Mouse (Mus musculus) CH12.LX (cell line): Measurements from ENCODE around the gene Rnf5. TPM values are rescaled to one million over a fixed set of nuclear protein-coding genes. Genes with fewer than 3 reads are reported as not detected.

ENCODE experiments used
- DNase-seq: peaks from one replicate; pipeline ENCODE4 v3.0.0-alpha.2; 2013; ENCODE audit errors: extremely low read depth
- H3K27ac ChIP-seq: 2 replicates; pipeline ENCODE4 v1.5.1; 2012; ENCODE audit warnings: low read depth, mild to moderate bottlenecking, control low read depth, moderate library complexity; ENCODE audit not compliant: insufficient read depth
- H3K27me3 ChIP-seq: replicated peaks from 2 replicates; pipeline ENCODE3; 2012; ENCODE audit warnings: inconsistent platforms
- H3K36me3 ChIP-seq, 2 experiments: replicated peaks in 1 of 2; 2 replicates each; pipeline versions ENCODE3 to v1.6.1; 2012; ENCODE audit warnings: inconsistent platforms in 1 of 2, low read length in 1 of 2, mild to moderate bottlenecking in 1 of 2, mixed read lengths in 1 of 2, moderate library complexity in 1 of 2; ENCODE audit not compliant: control insufficient read depth in 1 of 2, insufficient read depth in 1 of 2
- H3K4me1 ChIP-seq, 2 experiments: 2 replicates each; pipeline ENCODE4 v1.6.1; 2012; ENCODE audit warnings: inconsistent platforms in 1 of 2, moderate library complexity in 1 of 2; ENCODE audit not compliant: insufficient read depth in 2 of 2, control insufficient read depth in 1 of 2
- H3K4me2 ChIP-seq: 2 replicates; pipeline ENCODE4 v1.6.1; 2012; ENCODE audit warnings: low read depth, mild to moderate bottlenecking, control low read depth; ENCODE audit not compliant: poor library complexity, insufficient read depth, severe bottlenecking
- H3K4me3 ChIP-seq, 3 experiments: fragments of 150-350 bp in 1 of 3; sonication (generic) in 1 of 3; replicated peaks in 1 of 3; 2 replicates each; pipeline versions ENCODE3 to v1.5.1; 2011 to 2012; ENCODE audit warnings: low read depth in 2 of 3, low read length in 2 of 3, mild to moderate bottlenecking in 2 of 3, moderate library complexity in 2 of 3, control low read depth in 1 of 3, improper control_type of control experiment in 1 of 3, inconsistent platforms in 1 of 3, mixed read lengths in 1 of 3; ENCODE audit not compliant: poor library complexity in 1 of 3
- H3K79me2 ChIP-seq: replicated peaks from 2 replicates; pipeline ENCODE4 v1.6.1; 2012; ENCODE audit warnings: mild to moderate bottlenecking, moderate library complexity; ENCODE audit not compliant: control insufficient read depth, poor library complexity, insufficient read depth, severe bottlenecking; ENCODE audit errors: extremely low read depth
- H3K9ac ChIP-seq: 2 replicates; pipeline ENCODE4 v1.6.1; 2012; ENCODE audit warnings: low read depth, mild to moderate bottlenecking, control low read depth, moderate library complexity; ENCODE audit not compliant: insufficient read depth
- H3K9me3 ChIP-seq: replicated peaks from 2 replicates; pipeline ENCODE3; 2012; ENCODE audit warnings: low read length, inconsistent platforms, mixed read lengths
- BHLHE40 ChIP-seq: IDR thresholded peaks from 2 replicates; pipeline ENCODE4 v1.6.1; 2011; ENCODE audit warnings: mild to moderate bottlenecking, low read depth, low read length, improper control_type of control experiment
- CTCF ChIP-seq, 2 experiments: IDR thresholded peaks in 1 of 2; conservative IDR thresholded peaks in 1 of 2; 2 replicates each; pipeline ENCODE4 v1.5.1; 2011 to 2012; ENCODE audit warnings: low read depth in 2 of 2, low read length in 2 of 2, improper control_type of control experiment in 1 of 2, inconsistent platforms in 1 of 2, mild to moderate bottlenecking in 1 of 2, moderate library complexity in 1 of 2
- EP300 ChIP-seq: IDR thresholded peaks from 2 replicates; pipeline ENCODE4 v1.6.1; 2011; ENCODE audit warnings: low read length, improper control_type of control experiment
- ETS1 ChIP-seq: conservative IDR thresholded peaks from 2 replicates; pipeline ENCODE4 v1.6.1; 2012; ENCODE audit warnings: low read depth, mild to moderate bottlenecking, inconsistent platforms, low read length, improper control_type of control experiment, moderate library complexity
- GABPA ChIP-seq: IDR thresholded peaks from 2 replicates; pipeline ENCODE4 v1.6.1; 2012; ENCODE audit warnings: low read depth, low read length, improper control_type of control experiment, inconsistent platforms; ENCODE audit not compliant: insufficient replicate concordance
- IRF4 ChIP-seq: IDR thresholded peaks from 2 replicates; pipeline ENCODE4 v1.6.1; 2014; ENCODE audit warnings: low read depth, mild to moderate bottlenecking, inconsistent platforms, low read length, improper control_type of control experiment
- JUN ChIP-seq: IDR thresholded peaks from 2 replicates; pipeline ENCODE4 v1.6.1; 2011; ENCODE audit warnings: low read depth, mild to moderate bottlenecking, low read length, improper control_type of control experiment, moderate library complexity; ENCODE audit not compliant: insufficient read depth
- JUND ChIP-seq: conservative IDR thresholded peaks from 2 replicates; pipeline ENCODE4 v1.6.1; 2011; ENCODE audit warnings: low read depth, low read length, improper control_type of control experiment
- KAT2A ChIP-seq: IDR thresholded peaks from 2 replicates; pipeline ENCODE4 v1.6.1; 2012; ENCODE audit warnings: low read length, improper control_type of control experiment, inconsistent platforms; ENCODE audit not compliant: insufficient replicate concordance
- MAZ ChIP-seq: IDR thresholded peaks from 2 replicates; pipeline ENCODE4 v1.6.1; 2012; ENCODE audit warnings: low read depth, mild to moderate bottlenecking, inconsistent platforms, low read length, improper control_type of control experiment, moderate library complexity
- MEF2A ChIP-seq: IDR thresholded peaks from 2 replicates; pipeline ENCODE4 v1.6.1; 2014; ENCODE audit warnings: low read depth, mild to moderate bottlenecking, inconsistent platforms, low read length, improper control_type of control experiment, borderline replicate concordance
- MXI1 ChIP-seq: IDR thresholded peaks from 2 replicates; pipeline ENCODE4 v1.6.1; 2011; ENCODE audit warnings: mild to moderate bottlenecking, low read depth, low read length, improper control_type of control experiment
- NELFE ChIP-seq: IDR thresholded peaks from 2 replicates; pipeline ENCODE4 v1.6.1; 2011; ENCODE audit warnings: low read depth, low read length, improper control_type of control experiment
- NRF1 ChIP-seq: IDR thresholded peaks from 2 replicates; pipeline ENCODE4 v1.6.1; 2014; ENCODE audit warnings: low read depth, mild to moderate bottlenecking, inconsistent platforms, low read length, improper control_type of control experiment, moderate library complexity
- PAX5 ChIP-seq: IDR thresholded peaks from 2 replicates; pipeline ENCODE4 v1.6.1; 2012; ENCODE audit warnings: low read length, inconsistent platforms, mixed read lengths
- POLR2AphosphoS2 ChIP-seq: IDR thresholded peaks from 2 replicates; pipeline ENCODE4 v1.6.1; 2011; ENCODE audit warnings: low read depth, low read length, improper control_type of control experiment
- RCOR1 ChIP-seq: conservative IDR thresholded peaks from 2 replicates; pipeline ENCODE4 v1.6.1; 2012; ENCODE audit warnings: low read depth, mild to moderate bottlenecking, inconsistent platforms, low read length, improper control_type of control experiment
- SIN3A ChIP-seq: IDR thresholded peaks from 2 replicates; pipeline ENCODE4 v1.6.1; 2012; ENCODE audit warnings: low read length, improper control_type of control experiment, inconsistent platforms
- TBP ChIP-seq: conservative IDR thresholded peaks from 2 replicates; pipeline ENCODE4 v1.6.1; 2011; ENCODE audit warnings: low read depth, low read length, improper control_type of control experiment
- UBTF ChIP-seq: IDR thresholded peaks from 2 replicates; pipeline ENCODE4 v1.6.1; 2012; ENCODE audit warnings: low read depth, mild to moderate bottlenecking, inconsistent platforms, low read length, improper control_type of control experiment, moderate library complexity
- USF1 ChIP-seq: IDR thresholded peaks from 2 replicates; pipeline ENCODE4 v1.6.1; 2014; ENCODE audit warnings: low read depth, mild to moderate bottlenecking, inconsistent platforms, low read length, improper control_type of control experiment
- ZC3H11A ChIP-seq: IDR thresholded peaks from 2 replicates; pipeline ENCODE4 v1.6.1; 2012; ENCODE audit warnings: low read depth, mild to moderate bottlenecking, inconsistent platforms, low read length, improper control_type of control experiment
- ZKSCAN1 ChIP-seq: IDR thresholded peaks from 2 replicates; pipeline ENCODE4 v1.6.1; 2012; ENCODE audit warnings: low read depth, inconsistent platforms, low read length, improper control_type of control experiment, borderline replicate concordance
- ZMIZ1 ChIP-seq: IDR thresholded peaks from 2 replicates; pipeline ENCODE4 v1.6.1; 2012; ENCODE audit warnings: low read depth, mild to moderate bottlenecking, inconsistent platforms, low read length, improper control_type of control experiment
- dilution Hi-C: fragments of 300-500 bp; cut with MboI; formaldehyde crosslinking; loops from 2 replicates; pipeline ENCODE4 v1.14.3; 2020; ENCODE audit warnings: low sequenced_read_pairs; ENCODE audit not compliant: extremely low pct_unique_long_range_greater_than_20kb, extremely low pct_ligation_motif_present
- in situ Hi-C: fragments of 300-500 bp; cut with MboI; formaldehyde crosslinking; loops from 3 replicates; pipeline ENCODE4 v1.14.3; 2019; ENCODE audit warnings: low sequenced_read_pairs, low pct_ligation_motif_present, low pct_unique_long_range_greater_than_20kb, mixed read lengths
- polyA plus RNA-seq: library from polyadenylated mRNA; unstranded; fragments of >175 nt; gene quantifications from 2 replicates; pipeline ENCODE4 v1.2.1, GENCODE M21; 2012; ENCODE audit warnings: low read depth; ENCODE audit not compliant: insufficient read length
- total RNA-seq, 2 experiments: library from RNA; depleted of rRNA; stranded (reverse); fragments of 300-350 nt in 1 of 2; fragments of >200 nt in 1 of 2; gene quantifications; 2 replicates each; pipeline ENCODE4 v1.2.3; 2012 to 2014

The Rnf5 gene
- total and polyA plus RNA-seq, 3 experiments: 8.4 to 35.1 (median 20.6) TPM

GRCm38 (mm10) chr17:34559895-34560294 is 43.6 kb downstream of the Rnf5 start:
- TF ChIP-seq UBTF (no peak), ZMIZ1 (no peak), MXI1 (no peak), JUN (no peak), RCOR1 (no peak), MAZ (no peak), EP300 (no peak), POLR2AphosphoS2 (no peak), GABPA (no peak), NELFE (no peak), NRF1 (no peak), CTCF (conservative IDR thresholded peaks at IDR 0.05 in 1 of 2, IDR thresholded peaks at IDR 0.05 in 1 of 2; ENCODE audit: low read depth in 2 of 2, low read length in 2 of 2) (no peak), BHLHE40 (no peak), TBP (no peak), PAX5 (no peak), KAT2A (no peak)
- no peak overlapping the region for H3K4me3 ChIP-seq

GRCm38 (mm10) chr17:34559116-34559515 is 44.4 kb downstream of the Rnf5 start:
- Histone ChIP-seq H3K4me3 (no peak overlapping the region), H3K4me1 (peaks cover 0 to 9% of the 10 kb centered on the region in 2 experiments; a peak in 2 of 4 replicates), H3K9ac (no peak overlapping the region), H3K27me3 (peaks cover 7% of the 10 kb centered on the region), H3K4me2 (no peak overlapping the region), H3K79me2 (no peaks in the 10 kb centered on the region), H3K9me3 (no peaks in the 10 kb centered on the region), H3K27ac (no peak overlapping the region), H3K36me3 (peaks cover 0 to 26% of the 10 kb centered on the region in 2 experiments)
- in situ Hi-C loops: loop anchor here (10.0 kb wide), 2 partner anchors 114 to 314 kb away; no protein-coding TSS in a partner anchor
- TF ChIP-seq TBP (no peak), USF1 (no peak), RCOR1 (no peak), PAX5 (no peak), ETS1 (no peak), ZC3H11A (no peak), NELFE (no peak), ZKSCAN1 (no peak), MAZ (no peak), MEF2A (no peak), CTCF (conservative IDR thresholded peaks at IDR 0.05 in 1 of 2, IDR thresholded peaks at IDR 0.05 in 1 of 2; ENCODE audit: low read depth in 2 of 2, low read length in 2 of 2) (no peak), JUN (no peak), BHLHE40 (no peak), SIN3A (no peak), UBTF (no peak), JUND (no peak), IRF4 (no peak), KAT2A (no peak)
- dilution Hi-C loops: no loop called here
- DNase-seq: no peak

More at GRCm38 (mm10) chr17:34559895-34560294, 43.6 kb downstream of the Rnf5 start:
- Histone ChIP-seq H3K27me3 (peaks cover 15% of the 10 kb centered on the region), H3K4me1 (peaks cover 0 to 9% of the 10 kb centered on the region in 2 experiments; a peak in 2 of 4 replicates), H3K4me2 (no peak overlapping the region), H3K9ac (no peak overlapping the region), H3K27ac (no peak overlapping the region), H3K36me3 (peaks cover 0 to 19% of the 10 kb centered on the region in 2 experiments), H3K9me3 (no peaks in the 10 kb centered on the region), H3K79me2 (no peaks in the 10 kb centered on the region)
- DNase-seq: no peak
- in situ Hi-C loops: loop anchor here (10.0 kb wide), 2 partner anchors 115 to 315 kb away; no protein-coding TSS in a partner anchor
- dilution Hi-C loops: no loop called here
